Mouse (Mus musculus) small intestine, adult 2 months (tissue): Measurements from ENCODE around the gene Cutal.

Source experiments
- CTCF ChIP-seq: fragments of 200-500 bp; IDR thresholded peaks from 2 replicates; pipeline ENCODE4 v1.5.1; 2012; ENCODE audit warnings: low read depth, mild to moderate bottlenecking, control low read depth, inconsistent platforms, low read length, moderate library complexity, mixed read lengths; ENCODE audit not compliant: insufficient replicate concordance, insufficient read length; ENCODE audit errors: extremely low read depth
- POLR2A ChIP-seq: fragments of 200-500 bp; IDR thresholded peaks from 2 replicates; pipeline ENCODE4 v1.6.1; 2012; ENCODE audit warnings: low read depth, mild to moderate bottlenecking, control low read depth, inconsistent platforms, low read length, moderate library complexity

- no peak for TF ChIP-seq POLR2A
- no peak for TF ChIP-seq CTCF
Measured at GRCm38 (mm10) chr2:34914069-34914822, 40.0 kb downstream of the Cutal start.
